Mouse (Mus musculus): ENCODE data around the gene Rimbp2.

GRCm38 (mm10) chr5:128733955-128734354, 219.3 kb downstream of the Rimbp2 start:
- TF ChIP-seq CTCF (conservative IDR thresholded peaks at IDR 0.05 in 1 of 2, IDR thresholded peaks at IDR 0.05 in 1 of 2; ENCODE audit: low read depth in 2 of 2, low read length in 2 of 2) = peak in 1 of 2 experiments; percentile 42; a peak in 2 of 4 replicates
- no peak for TF ChIP-seq TCF12 (IDR thresholded peaks at IDR 0.05; ENCODE audit: low read depth, low read length)
- TF ChIP-seq IRF4 (IDR thresholded peaks at IDR 0.05; ENCODE audit: low read depth, low read length) = no peak
- TF ChIP-seq EP300 (IDR thresholded peaks at IDR 0.05; ENCODE audit: low read length) = no peak
- TF ChIP-seq USF2 (conservative IDR thresholded peaks at IDR 0.05; ENCODE audit: low read depth, low read length) = no peak
- TF ChIP-seq MXI1 (IDR thresholded peaks at IDR 0.05; ENCODE audit: low read depth, low read length) = no peak
- TF ChIP-seq USF1 (IDR thresholded peaks at IDR 0.05; ENCODE audit: low read depth, low read length) = no peak
- TF ChIP-seq ETS1 (conservative IDR thresholded peaks at IDR 0.05; ENCODE audit: low read depth, low read length) = no peak
